Mouse (Mus musculus): ENCODE measurements around the gene Nadsyn1.

- TF ChIP-seq ZNF384 (IDR thresholded peaks at IDR 0.05; ENCODE audit: low read depth, low read length) = no peak
- TF ChIP-seq EP300 (IDR thresholded peaks at IDR 0.05; ENCODE audit: low read depth in 1 of 2, low read length in 2 of 2) = 0 out of 4 replicates have a peak, but pooled peaks of 1 of the 2 experiments have one; percentile 2
- TF ChIP-seq CTCF (IDR thresholded peaks at IDR 0.05 in 2 of 3, conservative IDR thresholded peaks at IDR 0.05 in 1 of 3; ENCODE audit: control insufficient read depth in 1 of 3, insufficient read depth in 1 of 3, low read depth in 2 of 3, low read length in 3 of 3, poor library complexity in 1 of 3, severe bottlenecking in 1 of 3) = peak; percentile 73 to 90 (median 89)
- peak; percentile 86 for TF ChIP-seq MYC (IDR thresholded peaks at IDR 0.05; ENCODE audit: low read depth, low read length)
- peak; percentile 73 for TF ChIP-seq TBP (IDR thresholded peaks at IDR 0.05; ENCODE audit: low read depth, low read length)
- TF ChIP-seq POLR2AphosphoS5 (IDR thresholded peaks at IDR 0.05; ENCODE audit: borderline replicate concordance, low read depth, low read length) = no peak
- TF ChIP-seq RAD21 (IDR thresholded peaks at IDR 0.05; ENCODE audit: low read depth, low read length) = peak; percentile 82
- TF ChIP-seq UBTF (IDR thresholded peaks at IDR 0.05; ENCODE audit: borderline replicate concordance, insufficient read depth, low read depth, low read length) = no peak
- peak; percentile 75 for TF ChIP-seq SMC3 (IDR thresholded peaks at IDR 0.05; ENCODE audit: low read depth, low read length)
- TF ChIP-seq POLR2A (IDR thresholded peaks at IDR 0.05; ENCODE audit: control insufficient read depth in 1 of 2, insufficient read depth in 1 of 2, low read depth in 1 of 2, low read length in 2 of 2, poor library complexity in 1 of 2) = peak; percentile 20 to 89; a peak in 3 of 4 replicates
These were observed 7.1 kb upstream of the Nadsyn1 start for GRCm38 (mm10) chr7:143829504-143830331.

Data from MEL (cell line).